Mouse (Mus musculus) ES-E14 (cell line): ENCODE results near the gene Ly6g6c.

Source experiments
- CHD2 ChIP-seq: IDR thresholded peaks from 2 replicates; pipeline ENCODE4 v1.6.1; 2014; ENCODE audit warnings: mild to moderate bottlenecking, low read depth, low read length, inconsistent platforms
- ZC3H11A ChIP-seq: IDR thresholded peaks from 2 replicates; pipeline ENCODE4 v1.6.1; 2012; ENCODE audit warnings: low read depth, mild to moderate bottlenecking, inconsistent platforms, low read length, borderline replicate concordance
- ZNF384 ChIP-seq: IDR thresholded peaks from 2 replicates; pipeline ENCODE4 v1.6.1; 2012; ENCODE audit warnings: low read depth, low read length, inconsistent platforms

DNA sequence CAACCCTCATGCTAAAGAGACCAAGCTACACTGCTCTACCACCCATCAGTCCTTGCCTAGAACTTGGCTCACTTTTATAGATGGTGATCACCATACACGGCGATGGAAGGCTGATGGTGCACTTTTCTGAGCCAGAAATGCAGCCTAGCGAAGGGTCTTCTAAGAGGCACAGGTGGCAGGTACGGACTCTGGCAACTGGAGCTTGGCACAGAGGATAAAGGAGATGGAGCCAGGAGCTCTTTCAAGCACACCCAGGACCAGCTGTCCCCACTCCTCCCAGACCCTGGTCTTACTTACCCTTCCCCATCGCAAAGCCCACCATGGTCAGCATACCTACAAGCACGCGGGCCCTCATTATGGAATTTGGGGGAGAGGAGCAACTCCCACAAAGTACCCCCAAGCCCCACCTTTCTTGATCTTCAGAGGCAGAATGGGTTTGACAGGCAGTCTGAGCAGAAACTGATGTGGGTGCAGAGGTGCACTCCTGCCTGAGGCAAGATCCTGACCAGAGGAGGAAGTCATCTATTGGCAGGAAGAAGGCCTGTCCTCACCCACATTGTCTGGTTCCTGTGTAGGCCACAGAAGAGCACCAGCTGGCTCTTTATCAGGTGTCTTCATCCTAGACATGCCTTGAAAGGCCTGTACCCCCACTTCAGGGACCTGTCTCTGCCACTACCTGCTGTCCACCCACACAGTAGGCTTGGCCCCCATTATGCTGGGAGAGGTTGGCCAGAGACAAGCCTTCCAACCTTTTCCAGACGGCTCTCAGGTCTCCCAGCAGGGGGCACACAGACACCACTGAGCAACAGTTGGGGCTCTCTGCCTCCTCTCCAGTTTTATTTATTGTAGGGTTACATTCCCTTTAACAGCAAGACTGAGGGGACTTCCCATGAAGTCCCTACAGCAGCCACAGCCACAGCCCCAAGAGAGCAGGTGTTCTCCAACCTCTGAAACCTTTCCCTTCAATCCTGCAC, 50.1 kb downstream of the Ly6g6c start, which contains the start of gene Ly6g5b:
- TF ChIP-seq CHD2: no peak
- TF ChIP-seq ZNF384: no peak
- TF ChIP-seq ZC3H11A: no peak
